Mouse (Mus musculus) neural tube, embryonic 14.5 days (tissue): ENCODE data around the gene Irs4. TPM values are rescaled to one million over a fixed set of nuclear protein-coding genes. Genes with fewer than 3 reads are reported as not detected.

Experiments
- ATAC-seq: fragments of 200-750 bp; cut with Nextera tagmentation; 2 replicates; pipeline ENCODE4 v1.8.0; 2017; ENCODE audit warnings: low read depth, mild to moderate bottlenecking, moderate TSS enrichment, moderate library complexity
- H3K27ac ChIP-seq: fragments of 300-500 bp; sonication (generic); 2 replicates; pipeline ENCODE4 v1.5.1; 2014; ENCODE audit warnings: low read depth, mild to moderate bottlenecking, control low read depth, low read length, moderate library complexity, mixed read lengths
- H3K27me3 ChIP-seq: fragments of 300-500 bp; sonication (generic); 2 replicates; pipeline ENCODE4 v1.6.1; 2014; ENCODE audit warnings: low read length; ENCODE audit not compliant: control insufficient read depth, insufficient read depth
- H3K36me3 ChIP-seq: fragments of 300-500 bp; sonication (generic); 2 replicates; pipeline ENCODE4 v1.6.1; 2014; ENCODE audit warnings: low read length, mixed read lengths; ENCODE audit not compliant: control insufficient read depth, insufficient read depth
- H3K4me1 ChIP-seq: fragments of 300-500 bp; sonication (generic); 2 replicates; pipeline ENCODE4 v1.6.1; 2014; ENCODE audit warnings: low read length; ENCODE audit not compliant: control insufficient read depth, insufficient read depth
- H3K4me2 ChIP-seq: fragments of 300-500 bp; sonication (generic); 2 replicates; pipeline ENCODE4 v1.6.1; 2014; ENCODE audit warnings: mild to moderate bottlenecking, low read depth, low read length, control low read depth
- H3K4me3 ChIP-seq: fragments of 300-500 bp; sonication (generic); 2 replicates; pipeline ENCODE4 v1.5.1; 2014; ENCODE audit warnings: low read depth, low read length, control low read depth, mixed read lengths
- H3K9ac ChIP-seq: fragments of 300-500 bp; sonication (generic); replicated peaks from 2 replicates; pipeline ENCODE4 v1.6.1; 2014; ENCODE audit warnings: low read depth, mild to moderate bottlenecking, control low read depth, low read length, mixed read lengths
- H3K9me3 ChIP-seq: fragments of 300-500 bp; sonication (generic); 2 replicates; pipeline ENCODE4 v1.6.1; 2016; ENCODE audit warnings: low read length; ENCODE audit not compliant: control insufficient read depth
- WGBS: fragments of 180-500 bp; shearing (Covaris S2); extraction: QIAGEN DNeasy Blood & Tissue Kit; methylation state at CpG from one replicate; pipeline ENCODE4 v1.1.7; 2014; 5-methylcytosine and 5-hydroxymethylcytosine counted together
- polyA plus RNA-seq: library from polyadenylated mRNA; unstranded; fragments of >200 nt; fragmentation: Nextera tagmentation; extraction: Ambion mirVana; gene quantifications from 2 replicates; pipeline ENCODE4 v1.2.1, GENCODE M21; 2014

Irs4 gene
- 0.58 and 0.87 TPM in 2 replicates for polyA plus RNA-seq

DNA sequence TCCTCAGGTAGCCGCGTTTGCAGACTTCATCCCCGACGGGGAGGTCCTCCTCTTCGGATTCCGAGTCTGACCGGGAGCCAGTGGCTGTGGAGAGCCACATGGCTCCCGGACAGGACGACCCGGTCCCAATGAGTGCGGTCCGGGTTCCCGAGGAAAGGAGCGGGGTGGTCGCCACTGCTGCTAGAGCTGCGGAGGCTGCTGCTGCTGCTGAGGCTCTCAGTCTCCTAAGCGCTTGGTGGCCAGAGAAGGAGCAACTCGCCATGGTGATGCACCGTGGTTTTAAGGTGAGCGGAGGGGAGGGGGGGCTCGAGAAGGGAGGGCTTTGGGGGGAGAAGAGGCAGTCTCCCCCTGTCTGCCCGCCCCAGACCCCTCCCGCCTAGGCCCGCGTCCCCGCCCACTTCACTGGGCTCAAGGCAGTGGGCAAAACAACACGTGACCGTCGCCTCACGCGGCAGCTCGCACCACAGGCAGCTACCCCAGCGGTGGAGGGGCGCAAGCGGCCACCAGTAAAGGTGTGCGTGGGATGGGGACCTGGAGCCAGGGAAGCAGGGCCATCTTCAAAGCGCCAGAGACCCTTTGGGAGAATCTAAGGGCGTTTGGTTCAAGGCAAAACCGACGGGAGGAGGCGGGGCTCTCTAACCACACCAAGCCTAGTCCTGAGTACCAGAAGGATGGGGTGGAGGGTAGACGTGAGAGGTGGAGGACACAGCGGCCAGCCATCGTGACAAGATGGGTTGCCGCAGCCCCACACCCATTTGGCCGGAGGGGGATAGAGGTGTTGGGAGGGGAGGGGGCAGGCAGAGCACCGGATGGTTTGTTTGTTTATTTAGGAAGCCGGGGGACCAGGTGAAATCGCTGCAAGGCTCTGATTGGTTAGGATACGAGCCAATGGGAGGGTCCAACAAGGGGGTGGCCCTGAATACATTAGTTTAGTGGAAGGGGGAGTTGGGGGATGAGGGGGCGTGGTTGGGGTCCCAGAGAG, at the start of gene Irs4:
Gene Irs4 (minus strand): TSS at position 327 of the 982 bp plus-strand sequence.
- Histone ChIP-seq H3K9ac (no peak within 1 kb of the TSS), H3K4me2 (peak within 1 kb of the TSS; percentile 56), H3K27ac (no peak within 1 kb of the TSS), H3K4me1 (no peaks in the 10 kb centered on the region), H3K36me3 (no peaks in the 10 kb centered on the region), H3K4me3 (peak within 1 kb of the TSS; percentile 37), H3K27me3 (peaks cover 32% of the 10 kb centered on the region), H3K9me3 (no peaks in the 10 kb centered on the region)
- ATAC-seq = peak; percentile 85
- WGBS = 19% methylated on average over 47 of the region's 51 CpGs

DNA sequence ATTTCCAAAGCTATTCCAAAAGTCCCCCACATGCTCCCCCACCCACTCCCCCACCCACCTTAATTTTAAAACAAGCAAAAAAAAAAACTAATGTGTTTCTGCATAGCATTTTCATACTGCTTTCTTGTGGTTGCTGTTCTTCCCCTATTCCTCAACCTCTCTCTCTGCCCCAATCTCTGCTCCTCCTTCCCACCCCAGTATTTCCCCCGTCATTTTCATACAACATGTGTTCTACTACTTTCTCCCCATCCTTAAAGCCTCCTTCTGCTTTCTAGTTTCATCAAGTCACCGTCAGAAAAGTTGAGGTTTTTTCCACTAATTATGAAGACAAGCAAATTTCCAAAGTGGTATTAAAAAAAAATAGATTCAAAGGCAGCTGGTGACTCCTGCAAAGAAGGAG, 25.3 kb upstream of the Irs4 start:
- H3K27ac ChIP-seq = no peak overlapping the region
- no peak overlapping the region for H3K4me3 ChIP-seq
- no peak overlapping the region for H3K4me2 ChIP-seq
- H3K27me3 ChIP-seq = no peaks in the 10 kb centered on the region
- WGBS = 71% methylated on average over 2 of the region's 2 CpGs
- H3K9me3 ChIP-seq = no peaks in the 10 kb centered on the region
- ATAC-seq = no peak
- H3K9ac ChIP-seq = no peak overlapping the region
- no peaks in the 10 kb centered on the region for H3K36me3 ChIP-seq
- no peaks in the 10 kb centered on the region for H3K4me1 ChIP-seq

DNA sequence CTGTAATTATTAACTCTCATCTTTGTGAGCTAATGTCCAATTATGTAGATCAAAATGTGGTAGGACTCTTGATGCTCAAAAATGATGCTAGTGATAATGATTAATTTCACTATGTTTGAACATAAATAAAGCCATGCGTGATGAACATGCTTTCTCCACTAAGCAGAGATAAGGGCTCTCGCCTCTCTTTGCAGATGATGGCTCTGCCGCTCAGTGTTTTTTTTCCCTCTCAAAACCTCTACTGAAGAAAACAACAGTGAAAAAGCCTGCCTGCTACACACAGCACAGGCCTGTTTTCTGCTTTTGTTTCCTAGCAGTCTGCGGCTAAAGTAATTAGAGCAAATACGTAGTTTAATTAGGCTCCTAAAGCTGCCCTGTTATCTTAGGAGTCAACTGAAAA, 4.5 kb upstream of the Irs4 start:
- Histone ChIP-seq H3K4me3 (no peak overlapping the region), H3K4me2 (no peak overlapping the region), H3K36me3 (no peaks in the 10 kb centered on the region), H3K4me1 (no peaks in the 10 kb centered on the region), H3K27ac (no peak overlapping the region), H3K9ac (no peak overlapping the region), H3K27me3 (peaks cover 3% of the 10 kb centered on the region), H3K9me3 (no peaks in the 10 kb centered on the region)
- 60% methylated on average over 5 of the region's 5 CpGs for WGBS
- no peak for ATAC-seq

DNA sequence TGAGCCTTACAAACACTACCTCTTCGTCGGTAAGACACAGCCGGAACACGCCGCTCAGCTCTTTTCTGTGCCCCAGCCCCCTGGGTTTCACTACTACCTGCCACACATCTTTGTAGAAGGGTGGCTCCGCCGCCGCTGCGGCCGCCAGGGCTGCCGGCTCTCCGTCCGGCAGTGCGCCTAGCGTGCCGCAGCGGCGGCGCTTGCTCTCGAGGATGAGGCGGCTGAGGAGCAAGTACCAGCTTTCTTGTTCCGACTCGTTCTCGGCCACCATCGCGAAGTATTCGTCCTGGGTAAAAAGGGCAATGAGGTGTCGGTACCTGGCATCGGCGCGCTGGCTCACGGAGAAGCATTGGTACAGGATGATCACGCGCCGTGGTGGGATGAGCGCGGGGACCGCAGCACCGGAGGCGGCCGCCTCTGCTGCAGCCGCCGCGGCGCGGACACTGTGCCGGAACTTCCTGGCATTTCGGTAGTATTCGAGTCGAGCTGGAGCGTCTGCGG, 622 bp downstream of the Irs4 start:
- peak overlapping the region; percentile 56 for H3K4me2 ChIP-seq
- H3K27ac ChIP-seq = no peak overlapping the region
- no peak overlapping the region for H3K9ac ChIP-seq
- H3K9me3 ChIP-seq = no peaks in the 10 kb centered on the region
- H3K4me3 ChIP-seq = peak overlapping the region; percentile 37
- peaks cover 32% of the 10 kb centered on the region for H3K27me3 ChIP-seq
- peak; percentile 44; the same call in 1 of the 2 replicates for ATAC-seq
- WGBS = 27% methylated on average over 41 of the region's 52 CpGs
- H3K36me3 ChIP-seq = no peaks in the 10 kb centered on the region
- H3K4me1 ChIP-seq = no peaks in the 10 kb centered on the region

DNA sequence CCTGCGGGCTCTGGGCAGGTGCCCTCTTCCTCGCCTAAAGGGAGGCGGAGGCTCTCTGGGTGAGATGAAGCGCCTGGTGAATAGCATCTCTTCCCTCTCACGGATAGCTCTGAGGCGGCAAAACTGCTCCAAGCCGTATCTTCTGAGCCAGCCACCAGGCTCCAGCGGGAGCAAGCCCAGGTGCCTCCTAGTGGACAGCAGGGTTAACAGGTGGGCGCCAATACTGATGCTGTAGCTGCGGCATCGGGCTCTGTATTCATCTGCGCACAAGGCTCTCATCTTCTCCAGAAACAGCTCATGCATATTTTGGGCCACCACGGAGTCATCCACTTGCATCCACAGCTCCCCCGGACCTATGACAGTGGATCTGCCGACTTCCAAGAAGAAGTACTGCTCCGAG, 1.1 kb downstream of the Irs4 start:
- Histone ChIP-seq H3K4me1 (no peaks in the 10 kb centered on the region), H3K27ac (no peak overlapping the region), H3K4me2 (peak overlapping the region; percentile 56), H3K27me3 (peaks cover 32% of the 10 kb centered on the region), H3K4me3 (peak overlapping the region; percentile 37), H3K9ac (no peak overlapping the region), H3K9me3 (no peaks in the 10 kb centered on the region), H3K36me3 (no peaks in the 10 kb centered on the region)
- 20% methylated on average over 16 of the region's 16 CpGs for WGBS
- ATAC-seq = no peak

DNA sequence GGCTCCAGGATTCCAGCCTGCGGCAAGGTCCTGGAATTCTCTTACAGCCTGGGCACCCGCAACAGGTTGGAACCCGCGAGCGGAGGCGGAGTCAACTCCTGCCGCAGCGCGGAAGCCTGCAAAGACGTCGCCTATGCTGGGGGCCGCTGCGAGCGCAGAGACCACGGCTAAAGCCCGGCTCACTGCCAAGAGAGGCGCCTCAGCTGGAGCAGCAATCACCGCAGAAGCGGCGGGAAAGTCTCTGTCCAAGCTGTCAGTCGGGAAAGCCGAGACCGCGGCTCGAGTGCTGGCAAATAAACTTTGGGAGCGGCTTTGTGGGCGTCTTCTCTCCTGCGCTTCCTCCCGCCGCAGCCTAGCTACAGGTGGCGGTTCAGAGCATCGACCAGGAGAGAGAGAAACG, 3.3 kb downstream of the Irs4 start:
- Histone ChIP-seq H3K4me3 (peak overlapping the region; percentile 27), H3K9ac (no peak overlapping the region), H3K36me3 (no peaks in the 10 kb centered on the region), H3K27me3 (peaks cover 29% of the 10 kb centered on the region), H3K4me1 (no peaks in the 10 kb centered on the region), H3K4me2 (peak overlapping the region; percentile 52), H3K27ac (no peak overlapping the region), H3K9me3 (no peaks in the 10 kb centered on the region)
- no peak for ATAC-seq
- 12% methylated on average over 31 of the region's 33 CpGs for WGBS

Other genes starting within 250 kb of the Irs4 start
- gene Col4a5, start 249.9 kb downstream of the Irs4 start, polyA plus RNA-seq = 4.3 and 14.1 TPM in 2 replicates
- not detected in 2 replicates for gene Gm15294, start 150.0 kb upstream of the Irs4 start, polyA plus RNA-seq